Mouse (Mus musculus): ENCODE measurements at regions not wholly inside any gene's neighbourhood (a gene's known extent, or its start where the extent isn't known, plus 50 kb on each side); places are given as distances from the start of the nearest gene placed in this dataset.

DNA sequence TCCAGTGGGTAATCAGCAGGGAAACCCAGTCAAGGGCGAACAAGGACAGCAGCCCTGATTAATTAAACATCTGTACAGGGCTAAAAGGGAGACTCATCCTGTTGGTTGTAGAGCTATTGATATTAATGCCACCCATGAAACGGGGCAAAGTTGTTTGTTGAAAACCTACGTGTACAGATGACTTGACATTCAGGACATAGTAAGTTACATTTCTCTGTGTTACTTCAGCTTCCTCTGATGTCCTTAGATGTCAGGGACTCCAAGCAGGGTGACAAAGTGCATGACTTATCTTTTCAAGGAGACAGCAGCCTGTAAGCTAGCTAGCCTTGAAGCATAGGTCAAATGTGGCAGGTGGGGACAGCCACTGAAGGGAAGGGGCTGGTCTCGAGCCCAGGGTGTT, 390.5 kb downstream of the Ccdc171 start:
- H3K4me1 ChIP-seq: no peaks in the 10 kb centered on the region
- DNase-seq (ENCODE audit: low spot score): no peak
- no peaks in the 10 kb centered on the region for H3K9me3 ChIP-seq (replicated peaks)
- no peaks in the 10 kb centered on the region for H3K27me3 ChIP-seq (ENCODE audit: low read depth, poor library complexity, severe bottlenecking)
- H3K27ac ChIP-seq (replicated peaks): no peak overlapping the region
- H3K36me3 ChIP-seq: no peaks in the 10 kb centered on the region
- 81% methylated on average over 4 of the region's 4 CpGs for WGBS
- H3K4me3 ChIP-seq: no peak overlapping the region

DNA sequence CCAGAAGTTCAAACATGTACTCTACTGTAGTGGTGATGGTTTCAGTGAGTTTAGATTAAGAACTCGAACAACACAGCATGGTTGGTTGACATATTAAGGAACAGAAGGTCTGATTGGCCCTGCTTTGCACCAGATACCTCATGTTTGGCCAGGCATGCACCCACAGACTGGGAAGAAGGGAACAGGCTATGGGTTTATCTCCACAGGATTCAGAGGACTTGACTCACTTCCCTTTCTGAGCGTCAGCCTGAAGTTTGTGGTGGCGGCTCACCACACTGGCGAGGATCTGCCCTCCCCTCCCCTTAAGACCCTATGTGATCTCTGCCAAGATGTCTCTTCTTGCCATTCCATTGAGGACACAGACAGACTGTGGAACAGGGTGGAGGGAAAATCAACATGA, 391.7 kb downstream of the Ccdc171 start:
- WGBS: 85% methylated on average over 4 of the region's 4 CpGs

DNA sequence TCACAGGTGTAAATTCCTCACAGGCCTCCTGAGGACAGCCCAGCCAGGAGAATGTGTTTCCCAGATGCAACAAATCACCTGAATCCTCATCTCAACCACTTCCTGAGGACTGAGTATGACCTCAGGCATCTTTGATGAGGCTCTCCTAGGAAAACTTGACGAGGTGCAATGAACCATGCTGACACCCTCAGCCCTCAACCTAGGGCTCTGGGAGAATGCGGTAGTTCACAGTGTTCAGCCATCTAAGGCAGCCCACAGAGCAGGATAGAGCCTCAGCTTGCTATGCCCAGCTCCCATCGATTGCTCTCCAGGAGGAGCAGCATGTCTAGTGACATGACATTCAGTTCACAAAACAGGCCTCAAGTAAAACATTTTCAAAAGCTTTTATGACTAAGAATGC, 392.7 kb downstream of the Ccdc171 start:
- no peak for DNase-seq (ENCODE audit: low spot score)
- Histone ChIP-seq H3K27me3 (ENCODE audit: low read depth, poor library complexity, severe bottlenecking) (no peaks in the 10 kb centered on the region), H3K9me3 (replicated peaks) (no peaks in the 10 kb centered on the region), H3K4me1 (no peaks in the 10 kb centered on the region), H3K27ac (replicated peaks) (no peak overlapping the region), H3K4me3 (no peak overlapping the region), H3K36me3 (no peaks in the 10 kb centered on the region)
- 80% methylated on average over 3 of the region's 3 CpGs for WGBS

More for the DNA sequence above, 391.7 kb downstream of the Ccdc171 start:
- no peaks in the 10 kb centered on the region for H3K36me3 ChIP-seq
- DNase-seq (ENCODE audit: low spot score): no peak
- no peaks in the 10 kb centered on the region for H3K27me3 ChIP-seq (ENCODE audit: low read depth, poor library complexity, severe bottlenecking)
- H3K27ac ChIP-seq (replicated peaks): no peak overlapping the region
- no peaks in the 10 kb centered on the region for H3K4me1 ChIP-seq
- no peak overlapping the region for H3K4me3 ChIP-seq
- H3K9me3 ChIP-seq (replicated peaks): no peaks in the 10 kb centered on the region

DNA sequence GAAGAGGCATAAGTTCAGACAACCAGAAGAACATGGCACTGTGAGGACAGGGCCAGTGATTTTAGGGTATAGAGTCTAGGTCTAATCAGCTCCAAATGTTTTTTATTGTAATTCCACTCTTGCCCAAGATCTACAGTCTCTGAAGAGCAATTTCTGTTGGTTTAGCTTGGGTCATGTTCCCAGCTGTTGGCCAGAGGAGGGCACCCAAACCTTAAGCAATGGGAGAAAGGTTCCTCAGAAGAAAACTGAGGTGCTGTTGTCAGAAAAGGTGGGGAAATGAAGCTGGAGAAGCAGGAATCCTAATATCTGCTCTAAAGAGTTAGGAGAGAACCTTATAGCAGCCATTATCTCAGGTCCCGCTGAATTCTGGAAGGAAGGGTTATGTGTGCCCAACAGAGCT, 393.7 kb downstream of the Ccdc171 start:
- Histone ChIP-seq H3K9me3 (replicated peaks) (no peaks in the 10 kb centered on the region), H3K27ac (replicated peaks) (no peak overlapping the region), H3K4me1 (no peaks in the 10 kb centered on the region), H3K27me3 (ENCODE audit: low read depth, poor library complexity, severe bottlenecking) (no peaks in the 10 kb centered on the region), H3K36me3 (no peaks in the 10 kb centered on the region), H3K4me3 (no peak overlapping the region)
- DNase-seq (ENCODE audit: low spot score): no peak
- WGBS: 87% methylated on average over 1 of the region's 1 CpGs

DNA sequence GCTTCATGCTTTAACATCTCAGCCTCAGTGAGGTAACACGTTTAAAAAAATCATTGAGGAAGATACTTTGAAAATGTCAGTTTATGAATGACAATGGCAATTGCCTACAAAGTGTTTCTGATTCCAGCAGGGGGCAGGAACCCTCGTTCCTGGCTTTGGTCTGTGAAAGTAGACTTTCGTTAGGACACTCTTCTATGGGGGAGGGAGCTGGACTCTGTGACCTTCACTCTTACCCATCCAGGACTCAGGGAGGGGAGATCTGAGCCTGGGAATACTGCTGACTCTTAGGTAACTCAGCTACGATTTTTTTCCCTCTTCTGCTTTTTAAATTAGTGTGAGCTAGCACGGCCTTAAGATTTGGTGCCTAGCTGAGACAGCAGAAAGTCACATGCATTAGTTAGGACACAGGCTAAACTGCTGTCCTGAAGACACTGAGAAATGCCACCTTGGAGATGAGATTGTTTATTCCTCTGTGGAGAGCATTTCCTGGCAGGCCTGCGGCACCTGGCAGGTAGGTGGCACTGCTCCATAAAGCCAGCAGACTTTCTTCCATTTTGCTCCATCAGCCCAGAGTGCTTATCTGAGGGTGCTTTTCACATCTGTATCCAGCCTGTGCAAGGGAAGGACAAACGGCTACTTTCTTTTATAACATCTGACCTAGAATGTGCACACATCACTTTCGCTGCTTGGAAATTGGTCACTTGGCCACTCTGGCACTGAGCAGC, 399.9 kb downstream of the Ccdc171 start:
- 72% methylated on average over 8 of the region's 8 CpGs for WGBS
- no peaks in the 10 kb centered on the region for H3K27me3 ChIP-seq (ENCODE audit: low read depth, poor library complexity, severe bottlenecking)
- H3K4me1 ChIP-seq: peaks cover 8% of the 10 kb centered on the region
- no peak for DNase-seq (ENCODE audit: low spot score)
- no peaks in the 10 kb centered on the region for H3K36me3 ChIP-seq
- H3K9me3 ChIP-seq (replicated peaks): no peaks in the 10 kb centered on the region
- no peak overlapping the region for H3K27ac ChIP-seq (replicated peaks)
- no peak overlapping the region for H3K4me3 ChIP-seq

DNA sequence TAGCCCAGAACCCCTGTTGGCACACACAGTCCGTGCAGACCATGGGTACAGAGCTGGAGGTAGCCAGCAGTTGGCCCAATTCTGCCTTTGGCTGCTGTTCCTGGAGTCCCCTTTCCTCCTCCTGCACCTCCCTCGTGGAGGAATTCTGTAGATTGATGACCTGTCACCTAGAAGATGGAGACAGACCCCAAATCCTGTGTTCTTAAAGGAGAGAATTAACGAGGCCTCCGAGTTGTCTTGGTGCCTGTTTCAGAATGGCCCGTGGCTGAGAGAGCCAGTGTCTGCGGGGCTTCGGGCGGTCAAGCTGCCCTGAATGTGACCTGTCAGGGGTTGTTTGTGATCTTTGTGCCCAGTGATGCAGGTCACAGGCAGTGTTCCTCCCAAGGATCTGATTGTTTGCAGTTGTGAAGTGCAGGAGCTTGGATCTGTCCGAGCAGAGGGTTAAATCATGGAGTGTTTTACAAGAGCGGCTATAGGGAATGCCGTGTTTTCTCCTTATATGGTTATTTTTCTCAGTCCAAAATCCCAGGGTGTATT, 400.9 kb downstream of the Ccdc171 start:
- Histone ChIP-seq H3K27ac (replicated peaks) (0 out of 2 replicates have a peak overlapping the region, but pooled peaks have one; percentile 33), H3K27me3 (ENCODE audit: low read depth, poor library complexity, severe bottlenecking) (no peaks in the 10 kb centered on the region), H3K4me1 (peaks cover 8% of the 10 kb centered on the region), H3K9me3 (replicated peaks) (no peaks in the 10 kb centered on the region), H3K36me3 (no peaks in the 10 kb centered on the region), H3K4me3 (no peak overlapping the region)
- DNase-seq (ENCODE audit: low spot score): no peak
- WGBS: 37% methylated on average over 11 of the region's 11 CpGs

DNA sequence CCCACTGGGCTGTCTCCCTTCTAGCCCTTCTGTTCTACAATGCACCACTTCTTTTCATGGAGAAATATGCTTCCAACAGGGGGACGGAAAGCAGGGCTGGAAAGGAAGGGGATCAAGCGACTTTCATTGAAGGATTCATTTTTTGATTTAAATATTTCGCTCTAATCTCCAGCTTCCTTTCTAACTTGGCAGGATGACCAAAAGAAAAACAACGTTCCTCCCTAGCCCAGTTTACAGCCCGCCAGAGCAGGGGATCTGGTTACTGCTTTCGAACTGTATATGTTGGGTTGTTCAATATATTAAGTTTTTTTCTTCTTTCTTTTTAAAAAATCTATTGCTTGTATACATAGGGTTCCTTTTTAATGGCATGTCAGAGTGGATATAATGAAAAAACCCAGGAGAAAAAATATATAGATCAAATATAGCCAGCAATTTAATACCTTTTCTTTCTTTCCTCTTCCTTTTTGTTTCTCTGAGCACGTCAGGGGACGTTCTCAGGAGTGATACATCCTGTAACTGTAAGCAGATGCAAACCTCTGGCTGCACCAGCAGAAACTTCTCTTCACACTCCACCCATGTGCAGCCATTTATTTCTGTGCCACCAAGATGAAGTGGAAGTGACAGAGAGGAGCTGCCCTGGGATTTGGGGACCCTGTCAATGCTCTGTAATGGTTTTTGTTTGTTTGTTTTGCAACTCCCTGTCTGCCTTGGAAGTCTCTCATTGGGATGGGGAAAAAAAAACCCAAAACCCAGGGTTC, 406.7 kb downstream of the Ccdc171 start:
- DNase-seq (ENCODE audit: low spot score): peak; percentile 8
- no peaks in the 10 kb centered on the region for H3K4me1 ChIP-seq
- H3K27ac ChIP-seq (replicated peaks): no peak overlapping the region
- H3K9me3 ChIP-seq (replicated peaks): no peaks in the 10 kb centered on the region
- no peaks in the 10 kb centered on the region for H3K36me3 ChIP-seq
- H3K27me3 ChIP-seq (ENCODE audit: low read depth, poor library complexity, severe bottlenecking): no peaks in the 10 kb centered on the region
- 81% methylated on average over 8 of the region's 8 CpGs for WGBS
- H3K4me3 ChIP-seq: no peak overlapping the region

DNA sequence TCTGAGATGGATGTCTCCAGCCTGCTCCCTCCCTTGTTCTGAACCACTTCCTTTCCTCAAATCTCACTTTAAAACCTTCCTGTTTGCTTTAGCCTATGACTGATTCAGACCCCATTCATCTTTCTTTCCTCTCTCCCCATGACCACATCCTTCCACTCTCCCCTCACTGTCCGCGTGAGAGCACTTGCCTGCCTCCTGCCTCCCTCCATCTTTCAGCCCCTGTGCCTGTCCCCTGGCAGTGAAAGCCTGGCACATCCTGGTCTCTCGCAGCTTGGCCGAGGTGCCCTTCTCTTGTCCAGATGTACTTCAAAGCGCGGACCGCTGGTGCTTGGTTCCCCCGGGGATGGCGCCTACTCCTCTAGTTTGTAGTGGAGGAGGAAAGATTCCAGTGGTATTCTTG, 416.3 kb downstream of the Ccdc171 start:
- H3K4me3 ChIP-seq: no peak overlapping the region
- H3K27ac ChIP-seq (replicated peaks): no peak overlapping the region
- WGBS: 90% methylated on average over 9 of the region's 9 CpGs
- no peaks in the 10 kb centered on the region for H3K9me3 ChIP-seq (replicated peaks)
- DNase-seq (ENCODE audit: low spot score): peak; percentile 11
- H3K36me3 ChIP-seq: no peaks in the 10 kb centered on the region
- H3K27me3 ChIP-seq (ENCODE audit: low read depth, poor library complexity, severe bottlenecking): 0 out of 2 replicates have a peak, but pooled peaks cover 4% of the 10 kb centered on the region
- peaks cover 5% of the 10 kb centered on the region; the same call in 1 of the 2 replicates for H3K4me1 ChIP-seq

DNA sequence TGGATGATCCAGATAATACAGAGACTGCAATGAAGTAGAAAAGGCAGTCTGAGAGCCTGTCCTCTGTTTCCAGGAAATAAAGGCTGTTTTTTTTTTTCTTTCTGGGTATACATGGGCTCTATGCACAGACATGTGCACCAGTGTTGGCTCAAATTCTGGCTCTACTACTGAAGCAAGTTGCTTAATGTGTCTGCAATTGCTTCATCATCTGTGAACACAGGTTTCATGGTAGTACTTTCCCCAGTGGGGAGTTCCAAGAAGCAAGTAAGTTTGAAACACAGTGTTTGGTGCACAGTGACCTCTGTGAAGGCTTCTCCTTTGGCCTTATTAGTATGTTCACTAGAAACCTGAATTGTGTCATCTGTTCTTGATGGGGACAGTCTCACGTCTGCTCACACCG, 424.3 kb downstream of the Ccdc171 start:
- no peak overlapping the region for H3K27ac ChIP-seq (replicated peaks)
- DNase-seq (ENCODE audit: low spot score): no peak
- H3K4me1 ChIP-seq: no peaks in the 10 kb centered on the region
- H3K9me3 ChIP-seq (replicated peaks): no peaks in the 10 kb centered on the region
- H3K4me3 ChIP-seq: no peak overlapping the region
- WGBS: 94% methylated on average over 2 of the region's 2 CpGs
- H3K27me3 ChIP-seq (ENCODE audit: low read depth, poor library complexity, severe bottlenecking): no peaks in the 10 kb centered on the region
- H3K36me3 ChIP-seq: no peaks in the 10 kb centered on the region

DNA sequence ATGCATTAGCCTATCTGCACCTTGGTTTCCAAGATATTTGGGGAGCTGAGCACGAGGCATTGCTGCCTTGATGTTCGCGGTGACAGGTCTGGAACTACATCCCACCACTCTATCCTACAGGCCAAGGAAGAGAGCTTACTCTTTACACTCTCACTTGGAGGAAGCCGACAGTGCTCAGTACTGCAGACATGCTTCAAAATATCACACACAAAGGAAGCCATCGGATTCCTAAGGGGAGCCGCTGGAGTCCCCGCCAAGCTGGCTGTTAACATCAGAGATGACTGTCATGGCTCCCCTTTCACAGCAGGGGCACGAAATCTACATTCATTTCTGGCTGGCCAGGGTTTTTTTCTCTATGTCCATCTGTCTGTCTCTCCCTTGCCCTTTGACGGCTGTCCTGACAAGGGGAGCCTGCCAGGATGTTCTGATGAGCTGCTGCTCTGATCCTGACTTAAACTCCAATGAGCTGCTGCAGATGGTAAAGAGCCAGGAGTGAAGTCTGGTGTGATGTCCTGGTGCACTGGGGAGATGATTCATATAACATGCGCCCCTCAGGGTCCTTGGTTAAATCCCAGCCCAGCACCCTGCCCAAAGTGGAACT, 425.6 kb downstream of the Ccdc171 start:
- no peak overlapping the region for H3K4me3 ChIP-seq
- H3K27me3 ChIP-seq (ENCODE audit: low read depth, poor library complexity, severe bottlenecking): no peaks in the 10 kb centered on the region
- H3K4me1 ChIP-seq: no peaks in the 10 kb centered on the region
- WGBS: 87% methylated on average over 10 of the region's 10 CpGs
- no peaks in the 10 kb centered on the region for H3K36me3 ChIP-seq
- no peaks in the 10 kb centered on the region for H3K9me3 ChIP-seq (replicated peaks)
- no peak overlapping the region for H3K27ac ChIP-seq (replicated peaks)
- no peak for DNase-seq (ENCODE audit: low spot score)

DNA sequence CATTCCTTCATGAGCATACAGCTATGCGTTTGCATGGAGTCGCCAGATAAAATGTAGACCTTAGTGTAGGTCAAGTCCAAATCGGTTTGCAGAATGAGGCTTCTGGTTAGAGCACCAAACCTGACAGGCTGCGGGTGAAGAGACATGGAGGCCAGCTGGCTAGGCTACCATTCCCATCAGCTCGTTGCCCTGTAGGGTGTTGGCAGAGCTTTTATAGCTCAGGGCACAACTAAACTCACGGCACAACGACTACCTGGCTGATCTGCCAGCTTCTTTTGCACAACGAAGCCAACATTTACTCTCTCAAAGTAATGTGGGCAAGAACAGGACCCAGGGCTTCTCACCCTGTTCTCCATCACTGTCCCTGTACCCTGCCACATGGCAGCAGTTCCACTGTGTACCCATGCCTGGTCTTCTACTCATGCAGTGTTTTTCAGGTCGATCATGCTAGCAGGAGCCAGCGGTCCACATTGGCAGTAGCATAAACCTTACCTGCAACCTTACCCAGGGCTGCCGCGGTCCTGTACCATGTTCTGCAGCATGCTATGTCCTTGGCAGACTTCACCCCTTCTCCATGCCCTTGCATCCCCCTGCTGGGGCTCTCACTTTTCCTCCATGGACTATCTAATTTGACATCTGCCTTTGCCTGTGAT, 431.0 kb downstream of the Ccdc171 start:
- Histone ChIP-seq H3K9me3 (replicated peaks) (no peaks in the 10 kb centered on the region), H3K27ac (replicated peaks) (no peak overlapping the region), H3K27me3 (ENCODE audit: low read depth, poor library complexity, severe bottlenecking) (no peaks in the 10 kb centered on the region), H3K4me1 (no peaks in the 10 kb centered on the region), H3K4me3 (no peak overlapping the region), H3K36me3 (no peaks in the 10 kb centered on the region)
- DNase-seq (ENCODE audit: low spot score): no peak
- 94% methylated on average over 12 of the region's 12 CpGs for WGBS

DNA sequence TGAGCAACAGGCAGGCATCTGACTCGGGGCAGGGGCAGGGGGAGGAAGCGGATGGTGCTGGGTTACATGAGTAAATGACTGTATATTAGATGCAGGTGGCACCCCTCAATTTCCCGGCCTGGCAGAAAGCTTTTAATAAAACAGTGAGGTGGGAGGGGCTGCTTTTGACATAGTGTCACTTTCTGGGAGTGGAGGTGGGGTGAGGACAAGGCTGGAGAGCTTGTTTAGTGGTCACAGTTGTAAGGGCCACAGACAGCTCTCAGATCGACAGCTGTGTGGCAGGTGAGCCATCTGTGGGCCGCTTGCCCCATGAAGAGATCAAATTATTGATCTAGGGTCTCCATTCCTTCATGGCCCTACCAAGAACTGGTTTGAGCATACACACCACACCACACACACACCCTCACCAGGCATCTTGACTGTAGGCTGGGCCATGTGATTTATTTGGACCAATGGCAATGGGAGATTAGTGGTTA, 431.9 kb downstream of the Ccdc171 start:
- H3K4me1 ChIP-seq: no peaks in the 10 kb centered on the region
- no peak overlapping the region for H3K4me3 ChIP-seq
- H3K36me3 ChIP-seq: no peaks in the 10 kb centered on the region
- 87% methylated on average over 5 of the region's 5 CpGs for WGBS
- no peak overlapping the region for H3K27ac ChIP-seq (replicated peaks)
- H3K9me3 ChIP-seq (replicated peaks): no peaks in the 10 kb centered on the region
- DNase-seq (ENCODE audit: low spot score): no peak
- H3K27me3 ChIP-seq (ENCODE audit: low read depth, poor library complexity, severe bottlenecking): no peaks in the 10 kb centered on the region

All from midbrain, embryonic 10.5 days (tissue).